Mouse (Mus musculus) C2C12 (cell line): ENCODE measurements around the gene Fktn.

Source experiments
- CTCF ChIP-seq: IDR thresholded peaks from one replicate; pipeline ENCODE4 v1.5.1; 2011; ENCODE audit not compliant: control insufficient read depth, insufficient read depth, insufficient read length
- MYOG ChIP-seq: IDR thresholded peaks from one replicate; pipeline ENCODE4 v1.6.1; 2011; ENCODE audit not compliant: control insufficient read depth, insufficient read length; ENCODE audit errors: extremely low read depth
- USF1 ChIP-seq: IDR thresholded peaks from one replicate; pipeline ENCODE4 v1.6.1; 2011; ENCODE audit warnings: low read depth, mild to moderate bottlenecking, control low read depth, moderate library complexity

GRCm38 (mm10) chr4:53786851-53787250 is 73.1 kb downstream of the Fktn start:
- no peak for TF ChIP-seq CTCF
- TF ChIP-seq MYOG: no peak
- TF ChIP-seq USF1: no peak
